Mouse (Mus musculus) v-Abl transformed pro-B cells (cell line): Measurements from ENCODE around the gene Ndufc2.

Experiments used
- in situ Hi-C, 2 experiments: fragments of 400-800 bp; cut with MboI; formaldehyde crosslinking; loops; one replicate each; pipeline ENCODE4 v1.15.1; 2025; ENCODE audit not compliant: unreplicated experiment in 2 of 2

Gene Ndufc2

GRCm38 (mm10) chr7:97399960-97400715, at the start of gene Ndufc2:
TSS of gene Ndufc2 (plus strand) at chr7:97400003.
- in situ Hi-C loops, result loop anchor here in 1 of 2 experiments (25.0 kb wide), 1 partner anchor 712 kb away; the partner anchor contains the start of gene Myo7a

DNA sequence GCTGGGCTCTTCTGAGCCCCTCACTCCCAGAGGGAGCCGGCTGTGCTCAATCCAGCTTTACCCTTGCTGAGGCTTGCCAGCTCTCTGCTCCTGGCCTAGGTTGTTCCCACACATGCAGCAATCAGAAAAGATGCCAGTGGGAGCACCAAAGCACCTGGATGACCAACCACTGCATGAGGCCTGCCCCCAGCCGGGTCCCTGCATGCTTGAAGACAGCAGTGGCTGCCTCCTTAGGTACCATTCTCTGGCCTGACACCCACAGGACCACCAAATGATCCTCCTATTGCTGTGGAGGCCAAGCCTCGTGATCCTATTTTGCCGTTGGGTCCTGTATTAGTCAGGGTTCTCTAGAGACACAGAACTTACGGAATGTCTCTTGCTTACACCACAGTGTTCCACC, 48.9 kb upstream of the Ndufc2 start:
- in situ Hi-C loops, result no loop called here

- in situ Hi-C loops, result no loop called here
Measured at GRCm38 (mm10) chr7:97351792-97352513, 47.9 kb upstream of the Ndufc2 start.

DNA sequence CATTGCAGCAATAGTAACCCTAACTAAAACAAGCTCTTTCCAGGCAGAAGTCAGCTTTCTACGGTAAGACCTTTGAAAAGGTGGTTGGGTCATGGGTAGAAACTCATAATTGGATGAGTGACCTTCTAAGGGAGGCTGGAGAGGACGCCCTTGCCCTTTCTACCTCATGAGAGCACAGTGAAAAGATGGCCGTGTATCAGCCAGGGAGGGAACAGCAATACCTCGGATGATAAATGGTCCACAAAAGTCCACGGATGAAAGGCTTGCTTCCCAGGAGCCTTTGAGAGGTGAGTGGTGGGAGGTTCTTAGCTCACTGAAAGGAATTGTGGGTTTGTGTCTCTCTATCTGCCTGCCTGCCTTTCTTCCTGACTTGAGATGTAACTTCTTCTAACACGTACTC, 46.4 kb upstream of the Ndufc2 start:
- in situ Hi-C loops, result no loop called here

GRCm38 (mm10) chr7:97355068-97355841, 44.5 kb upstream of the Ndufc2 start:
- in situ Hi-C loops, result no loop called here

DNA sequence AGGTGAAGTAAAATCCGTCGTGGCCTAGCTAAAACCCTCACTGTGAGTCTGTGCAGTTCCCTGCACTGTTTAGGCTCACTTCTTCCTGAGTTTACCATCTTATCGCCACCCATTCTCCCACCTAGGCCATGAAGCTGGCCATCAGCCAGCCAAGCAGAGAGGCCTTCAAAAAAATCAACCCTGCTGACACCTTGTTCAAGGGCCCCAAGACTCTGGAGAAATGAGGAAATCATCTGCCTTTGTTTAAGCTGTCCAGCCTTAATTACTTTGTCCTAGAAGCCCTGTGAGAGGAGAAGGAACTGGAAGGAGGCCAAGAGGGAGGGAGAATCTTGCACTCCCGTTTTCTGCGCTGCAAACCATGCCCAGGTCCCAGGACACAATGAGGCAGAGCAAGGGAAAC, 43.5 kb upstream of the Ndufc2 start:
- in situ Hi-C loops, result no loop called here

DNA sequence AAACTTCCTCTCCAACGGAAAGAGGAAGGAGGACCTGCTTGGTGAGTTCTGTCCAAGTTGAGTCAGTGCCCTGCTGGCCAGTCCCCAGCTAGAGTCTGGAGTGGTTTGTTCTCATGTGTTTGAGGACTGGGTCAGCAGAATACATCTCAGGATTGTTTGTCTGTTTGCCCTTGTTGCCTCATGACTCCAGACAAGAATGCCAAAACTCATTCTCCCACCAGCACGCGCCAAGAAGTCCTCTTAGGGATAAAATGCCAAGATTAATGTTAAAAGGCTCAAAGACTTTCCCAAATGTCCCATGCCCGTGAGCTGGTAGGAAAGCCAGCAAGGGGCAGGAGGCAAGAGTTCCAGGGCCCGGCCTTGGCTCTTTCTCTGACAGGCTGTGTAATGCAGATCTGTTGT, 42.9 kb upstream of the Ndufc2 start:
- in situ Hi-C loops, result no loop called here

GRCm38 (mm10) chr7:97357840-97358239, 42.0 kb upstream of the Ndufc2 start:
- in situ Hi-C loops, result no loop called here

GRCm38 (mm10) chr7:97358347-97358746, 41.5 kb upstream of the Ndufc2 start:
- in situ Hi-C loops, result no loop called here

GRCm38 (mm10) chr7:97360166-97360565, 39.6 kb upstream of the Ndufc2 start:
- in situ Hi-C loops, result loop anchor here in 1 of 2 experiments (5.0 to 10.0 kb wide), 2 partner anchors 275 to 388 kb away; partner anchors contain the start of gene Gab2

DNA sequence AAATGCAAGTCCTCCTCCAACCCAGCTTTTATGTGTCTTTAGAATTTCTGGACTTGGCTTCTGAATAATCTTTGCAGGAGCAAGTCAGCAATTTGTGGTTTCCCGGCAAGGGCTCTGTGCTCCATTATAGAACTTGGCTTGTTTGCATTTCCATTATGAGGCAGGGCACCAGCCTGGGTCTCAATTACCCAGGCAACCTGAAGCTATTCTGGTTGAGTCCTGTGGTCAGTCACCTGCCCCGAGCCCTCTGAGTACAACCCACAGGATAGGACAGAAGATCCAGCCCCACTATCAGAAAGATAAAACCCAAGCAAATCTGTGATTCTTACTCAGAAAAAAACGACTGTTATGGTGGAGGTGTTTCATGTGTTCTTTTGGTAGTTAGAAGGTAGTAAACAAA, 38.8 kb upstream of the Ndufc2 start:
- in situ Hi-C loops, result loop anchor here in 1 of 2 experiments (5.0 to 10.0 kb wide), 2 partner anchors 276 to 389 kb away; partner anchors contain the start of gene Gab2

- in situ Hi-C loops, result loop anchor here in 1 of 2 experiments (5.0 to 10.0 kb wide), 2 partner anchors 277 to 389 kb away; partner anchors contain the start of gene Gab2
Measured at GRCm38 (mm10) chr7:97361467-97361866, 38.3 kb upstream of the Ndufc2 start.

DNA sequence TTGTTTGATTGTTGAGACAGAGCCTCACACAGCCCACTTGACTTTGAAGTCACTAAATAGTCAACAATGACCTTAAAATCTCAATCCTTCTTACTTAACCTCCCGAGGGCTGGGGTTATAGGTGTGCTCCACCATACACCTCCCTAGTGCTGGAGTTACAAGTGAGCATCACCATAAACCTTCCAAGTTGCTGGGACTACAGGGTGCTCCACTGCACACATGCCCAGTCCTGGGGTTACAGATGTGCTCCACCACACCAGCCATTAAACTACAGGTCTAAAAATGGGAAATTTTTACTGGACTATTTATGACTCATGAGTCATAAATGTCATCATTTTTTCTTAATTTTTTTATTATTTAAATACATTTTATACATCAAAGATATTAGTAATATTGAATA, 33.9 kb upstream of the Ndufc2 start:
- in situ Hi-C loops, result loop anchor here (5.0 to 10.0 kb wide), 2 partner anchors 281 to 394 kb away; partner anchors contain the start of gene Gab2 (in 1 of the 2)

- in situ Hi-C loops, result no loop called here
Measured at GRCm38 (mm10) chr7:97375101-97375500, 24.7 kb upstream of the Ndufc2 start.

DNA sequence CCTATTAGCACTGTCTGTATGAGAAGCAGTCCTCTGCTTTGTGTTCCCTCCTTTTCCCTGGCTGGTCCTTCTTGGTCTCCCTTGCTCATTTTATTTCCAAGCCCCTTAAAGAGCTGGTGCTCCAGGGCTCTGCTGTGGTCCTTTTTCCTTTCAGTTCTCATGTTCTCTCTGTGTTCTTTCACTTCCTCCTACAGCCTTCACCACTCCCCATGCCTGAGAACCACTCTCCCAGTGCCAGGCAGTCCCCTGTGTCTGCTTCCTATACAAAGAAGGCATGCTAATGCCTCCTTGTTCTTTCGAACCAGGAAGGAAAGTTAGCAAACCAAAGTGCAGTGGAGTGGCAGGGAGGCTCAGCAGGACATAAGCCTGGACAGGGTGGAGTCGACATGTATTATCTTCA, 23.9 kb upstream of the Ndufc2 start:
- in situ Hi-C loops, result no loop called here

GRCm38 (mm10) chr7:97379304-97379703, 20.5 kb upstream of the Ndufc2 start:
- in situ Hi-C loops, result no loop called here

GRCm38 (mm10) chr7:97380500-97381123, 19.2 kb upstream of the Ndufc2 start:
- in situ Hi-C loops, result no loop called here

DNA sequence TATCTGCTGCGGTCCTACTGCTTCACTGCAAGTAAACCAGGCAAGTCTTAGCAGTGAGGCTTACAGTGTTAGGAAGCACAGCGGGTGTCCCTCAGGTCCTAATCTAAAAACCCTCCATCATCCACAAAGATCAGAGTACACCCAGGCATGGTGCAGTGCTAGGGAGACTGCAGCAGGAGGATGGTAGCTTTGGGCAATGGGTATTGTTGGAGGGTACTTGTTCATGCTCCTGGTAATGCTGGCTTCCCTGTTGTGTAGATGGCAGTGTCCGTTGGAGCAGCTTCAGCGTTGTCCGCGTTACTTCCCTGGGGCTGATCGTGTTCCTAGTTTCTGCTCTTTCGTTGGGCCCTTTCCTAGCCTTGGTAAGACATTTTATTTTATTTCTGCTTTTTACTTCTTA, 17.1 kb upstream of the Ndufc2 start:
- in situ Hi-C loops, result no loop called here

DNA sequence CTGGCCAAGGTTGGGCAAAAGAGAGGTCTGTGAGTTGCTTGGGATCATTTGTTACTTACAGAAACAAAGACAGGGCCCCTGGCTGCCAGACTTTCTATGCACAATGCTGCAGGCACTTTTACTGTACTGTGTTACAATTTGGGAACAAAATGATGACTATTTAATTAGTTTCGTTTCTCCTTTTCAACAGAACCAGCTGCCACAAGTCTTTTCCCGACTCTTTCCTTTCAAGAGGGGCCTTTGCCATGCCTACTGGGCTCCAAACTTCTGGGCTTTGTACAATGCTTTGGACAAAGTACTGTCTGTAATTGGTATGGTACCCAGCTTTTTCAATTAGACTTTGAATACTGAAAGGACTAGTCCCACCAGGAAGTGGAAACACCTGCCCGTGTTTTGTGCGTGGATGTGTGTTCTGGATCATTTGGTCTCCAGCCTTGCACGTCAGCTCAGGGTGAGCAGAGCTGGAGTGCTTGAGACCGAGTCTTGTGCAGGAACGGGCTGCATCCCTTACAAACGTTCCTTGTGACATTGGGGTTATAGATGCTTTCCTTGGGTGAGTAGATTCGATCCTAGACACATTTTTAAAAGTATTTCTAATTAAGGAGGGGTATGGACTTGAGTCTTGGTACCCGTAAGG, 16.2 kb upstream of the Ndufc2 start:
- in situ Hi-C loops, result no loop called here
